Mouse (Mus musculus) kidney, embryonic 14.5 days (tissue): ENCODE results near the gene Gm26661. TPM values are rescaled to one million over a fixed set of nuclear protein-coding genes. Genes with fewer than 3 reads are reported as not detected.

Source experiments
- ATAC-seq: fragments of 200-750 bp; cut with Nextera tagmentation; 2 replicates; pipeline ENCODE4 v1.8.0; 2017; ENCODE audit warnings: moderate number of reproducible peaks, mild to moderate bottlenecking, moderate TSS enrichment, moderate library complexity; ENCODE audit not compliant: low FRiP score, low TSS enrichment
- H3K27ac ChIP-seq: fragments of 300-500 bp; sonication (generic); 2 replicates; pipeline ENCODE4 v1.5.1; 2014; ENCODE audit warnings: low read depth, mild to moderate bottlenecking, low read length, moderate library complexity, mixed read lengths
- H3K27me3 ChIP-seq: fragments of 300-500 bp; sonication (generic); 2 replicates; pipeline ENCODE4 v1.6.1; 2014; ENCODE audit warnings: mild to moderate bottlenecking, low read length; ENCODE audit not compliant: control insufficient read depth, insufficient read depth
- H3K36me3 ChIP-seq: fragments of 300-500 bp; sonication (generic); 2 replicates; pipeline ENCODE4 v1.6.1; 2014; ENCODE audit warnings: low read length, mixed read lengths; ENCODE audit not compliant: control insufficient read depth, insufficient read depth
- H3K4me1 ChIP-seq: fragments of 300-500 bp; sonication (generic); 2 replicates; pipeline ENCODE4 v1.6.1; 2014; ENCODE audit warnings: low read length, mixed read lengths; ENCODE audit not compliant: control insufficient read depth, insufficient read depth
- H3K4me2 ChIP-seq: fragments of 300-500 bp; sonication (generic); replicated peaks from 2 replicates; pipeline ENCODE4 v1.6.1; 2014; ENCODE audit warnings: low read depth, mild to moderate bottlenecking, low read length
- H3K4me3 ChIP-seq: fragments of 300-500 bp; sonication (generic); 2 replicates; pipeline ENCODE4 v1.5.1; 2014; ENCODE audit warnings: mild to moderate bottlenecking, low read length
- H3K9ac ChIP-seq: fragments of 300-500 bp; sonication (generic); 2 replicates; pipeline ENCODE4 v1.6.1; 2014; ENCODE audit warnings: low read depth, mild to moderate bottlenecking, low read length, moderate library complexity
- H3K9me3 ChIP-seq: fragments of 300-500 bp; sonication (generic); 2 replicates; pipeline ENCODE4 v1.6.1; 2016; ENCODE audit warnings: low read length; ENCODE audit not compliant: control insufficient read depth
- WGBS: fragments of 180-500 bp; shearing (Covaris S2); extraction: QIAGEN DNeasy Blood & Tissue Kit; methylation state at CpG from one replicate; pipeline ENCODE4 v1.1.7; 2014; 5-methylcytosine and 5-hydroxymethylcytosine counted together
- polyA plus RNA-seq: library from polyadenylated mRNA; unstranded; fragments of >200 nt; fragmentation: Nextera tagmentation; extraction: Ambion mirVana; gene quantifications from 2 replicates; pipeline ENCODE4 v1.2.1, GENCODE M21; 2014

Gene Gm26661
- polyA plus RNA-seq, 1 experiment from 2014 or later: not detected

DNA sequence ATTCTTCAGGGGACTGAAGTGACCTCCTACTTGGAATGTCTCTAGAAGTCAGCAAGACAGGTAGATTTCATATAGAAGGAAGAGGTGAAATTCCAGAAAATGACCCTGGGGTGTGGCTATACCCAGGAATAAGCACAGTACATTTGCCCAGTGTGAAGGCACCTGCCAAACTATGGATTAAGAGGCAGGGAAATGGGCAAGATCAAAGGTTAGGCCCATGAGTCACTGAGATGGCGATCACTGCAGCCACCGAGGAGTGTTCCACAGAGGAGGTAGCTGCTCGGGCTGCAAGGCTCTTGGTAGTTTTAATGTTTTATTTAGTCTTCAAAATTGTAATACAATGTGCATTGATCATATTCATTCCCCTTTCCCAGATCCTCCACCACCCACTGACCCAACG is 4.6 kb downstream of the Gm26661 start:
- Histone ChIP-seq H3K27ac (no peak overlapping the region), H3K9ac (no peak overlapping the region), H3K4me2 (no peak overlapping the region), H3K9me3 (no peaks in the 10 kb centered on the region), H3K4me3 (no peak overlapping the region), H3K36me3 (no peaks in the 10 kb centered on the region), H3K4me1 (peaks cover 5% of the 10 kb centered on the region; the same call in 1 of the 2 replicates), H3K27me3 (no peaks in the 10 kb centered on the region)
- 87% methylated on average over 4 of the region's 4 CpGs for WGBS
- no peak for ATAC-seq

DNA sequence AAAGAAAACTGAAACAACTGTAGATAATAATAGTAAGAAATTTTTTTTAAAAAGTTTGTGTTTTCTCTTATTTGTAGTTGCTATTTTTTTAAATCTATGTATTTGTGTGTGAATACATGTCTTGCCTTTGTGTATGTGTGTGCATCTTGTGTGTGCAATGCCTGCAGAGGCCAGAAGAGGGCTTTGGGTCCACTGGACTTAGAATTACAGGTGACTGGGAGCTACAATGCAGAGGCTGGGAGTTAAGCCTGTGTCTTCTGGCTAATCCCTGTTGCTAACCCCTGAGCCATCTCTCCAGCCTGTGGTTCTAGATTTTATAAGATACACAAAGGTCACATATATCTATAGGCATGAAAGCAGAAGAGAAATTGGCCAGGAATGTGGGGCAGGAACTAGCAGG is 9.2 kb downstream of the Gm26661 start:
- Histone ChIP-seq H3K4me2 (no peak overlapping the region), H3K9me3 (no peaks in the 10 kb centered on the region), H3K27me3 (no peaks in the 10 kb centered on the region), H3K4me1 (no peaks in the 10 kb centered on the region), H3K4me3 (no peak overlapping the region), H3K27ac (no peak overlapping the region), H3K9ac (no peak overlapping the region), H3K36me3 (no peaks in the 10 kb centered on the region)
- no peak for ATAC-seq

DNA sequence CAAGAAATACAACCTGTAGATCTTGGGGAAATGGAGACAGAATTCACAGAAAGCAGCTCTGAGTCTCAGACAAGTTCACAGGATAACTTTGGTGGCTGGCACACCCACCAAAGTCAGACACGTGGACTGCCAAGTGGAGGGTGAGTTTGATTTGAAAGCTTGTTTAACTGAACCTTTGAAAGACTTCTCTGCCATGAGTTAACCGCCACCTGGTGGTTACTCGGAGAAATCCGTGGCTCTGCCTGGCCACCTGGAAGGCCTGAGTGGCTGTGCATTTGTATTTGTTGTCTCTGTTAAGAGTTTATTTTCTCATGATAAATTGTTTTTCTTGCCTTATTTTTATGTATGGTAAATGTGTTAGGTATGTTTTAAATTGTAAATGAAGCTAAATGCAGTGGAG is 10.4 kb downstream of the Gm26661 start:
- no peak overlapping the region for H3K4me3 ChIP-seq
- H3K4me2 ChIP-seq: no peak overlapping the region
- H3K9me3 ChIP-seq: no peaks in the 10 kb centered on the region
- H3K27me3 ChIP-seq: no peaks in the 10 kb centered on the region
- no peaks in the 10 kb centered on the region for H3K4me1 ChIP-seq
- H3K9ac ChIP-seq: no peak overlapping the region
- 8% methylated on average over 4 of the region's 4 CpGs for WGBS
- no peaks in the 10 kb centered on the region for H3K36me3 ChIP-seq
- H3K27ac ChIP-seq: no peak overlapping the region
- ATAC-seq: no peak

DNA sequence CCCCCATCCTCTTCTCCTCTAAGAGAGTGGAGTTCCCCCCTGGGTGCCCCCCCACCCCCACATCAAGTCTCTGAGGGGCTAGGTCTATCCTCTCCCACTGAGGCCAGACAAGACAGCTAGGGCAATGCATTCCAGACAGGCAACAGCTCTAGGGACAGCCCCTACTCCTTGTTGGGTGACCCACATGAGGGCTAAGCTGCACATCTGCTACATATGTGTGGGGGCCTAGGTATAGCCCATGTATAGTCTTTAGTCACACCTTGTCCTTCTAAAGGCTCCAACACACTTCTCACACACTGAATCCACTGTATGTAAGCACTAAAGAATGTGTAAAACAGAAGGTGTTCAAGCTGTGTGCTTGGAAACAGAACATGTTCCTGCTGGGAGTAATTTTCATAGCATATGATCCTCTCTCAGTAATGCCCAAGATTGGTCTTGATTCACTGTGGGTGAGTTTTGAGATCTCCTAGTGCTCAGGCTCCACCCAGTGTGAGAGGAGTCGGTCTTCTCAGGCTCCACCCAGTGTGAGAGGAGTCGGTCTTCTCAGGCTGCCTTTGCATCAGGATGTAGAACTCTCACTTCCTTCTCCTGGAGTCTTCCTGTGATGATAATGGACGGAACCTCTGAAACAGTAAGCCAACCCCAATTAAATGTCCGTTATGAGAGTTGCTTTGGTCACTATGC is 12.6 kb downstream of the Gm26661 start:
- no peak overlapping the region for H3K27ac ChIP-seq
- H3K36me3 ChIP-seq: no peaks in the 10 kb centered on the region
- no peak overlapping the region for H3K4me2 ChIP-seq
- no peak for ATAC-seq
- no peaks in the 10 kb centered on the region for H3K9me3 ChIP-seq
- H3K27me3 ChIP-seq: no peaks in the 10 kb centered on the region
- no peaks in the 10 kb centered on the region for H3K4me1 ChIP-seq
- no peak overlapping the region for H3K9ac ChIP-seq
- no peak overlapping the region for H3K4me3 ChIP-seq
- 63% methylated on average over 4 of the region's 4 CpGs for WGBS

DNA sequence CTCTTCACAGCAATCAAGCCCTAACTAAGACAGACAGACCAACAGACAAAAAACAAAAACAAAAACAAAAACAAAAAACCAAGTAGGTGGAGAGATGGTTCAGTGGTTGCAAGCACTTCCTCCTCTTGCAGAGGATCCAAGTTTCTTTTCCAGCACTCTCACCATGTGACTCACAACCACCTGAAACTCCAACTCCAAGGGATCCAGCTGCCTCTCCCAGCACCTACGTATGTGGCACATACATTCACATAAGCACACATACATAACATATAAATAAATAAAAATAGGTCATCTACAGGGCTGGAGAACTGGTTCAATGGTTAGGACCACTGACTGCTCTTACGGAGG is 13.1 kb downstream of the Gm26661 start:
- no peak overlapping the region for H3K27ac ChIP-seq
- no peak for ATAC-seq
- no peaks in the 10 kb centered on the region for H3K4me1 ChIP-seq
- no peaks in the 10 kb centered on the region for H3K9me3 ChIP-seq
- H3K36me3 ChIP-seq: no peaks in the 10 kb centered on the region
- 87% methylated on average over 2 of the region's 2 CpGs for WGBS
- no peak overlapping the region for H3K4me2 ChIP-seq
- H3K9ac ChIP-seq: no peak overlapping the region
- H3K27me3 ChIP-seq: no peaks in the 10 kb centered on the region
- H3K4me3 ChIP-seq: no peak overlapping the region

DNA sequence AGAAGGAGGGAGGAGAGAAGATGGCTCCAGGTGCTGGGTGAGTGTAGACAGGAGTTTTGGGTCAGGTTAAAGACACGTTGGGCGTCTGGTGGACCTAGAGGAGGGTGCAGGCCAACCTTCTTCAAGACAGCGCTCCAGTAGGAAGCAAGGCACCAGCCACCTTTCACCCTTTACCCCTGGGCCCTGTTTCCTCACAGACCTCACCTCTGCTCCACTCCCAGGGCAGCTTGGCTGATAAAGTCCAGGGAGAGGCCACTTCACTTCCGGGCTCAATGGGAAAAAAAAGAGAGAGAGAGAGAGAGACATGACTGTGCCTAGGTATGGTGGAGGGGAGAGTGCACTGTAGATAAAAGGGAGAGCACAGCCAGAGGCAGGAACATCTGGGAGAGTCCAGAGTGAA is 16.3 kb downstream of the Gm26661 start:
- no peaks in the 10 kb centered on the region for H3K36me3 ChIP-seq
- WGBS: 81% methylated on average over 4 of the region's 4 CpGs
- no peaks in the 10 kb centered on the region for H3K9me3 ChIP-seq
- H3K27ac ChIP-seq: no peak overlapping the region
- no peak overlapping the region for H3K4me2 ChIP-seq
- ATAC-seq: no peak
- no peaks in the 10 kb centered on the region for H3K27me3 ChIP-seq
- H3K4me1 ChIP-seq: no peaks in the 10 kb centered on the region
- no peak overlapping the region for H3K4me3 ChIP-seq
- no peak overlapping the region for H3K9ac ChIP-seq

DNA sequence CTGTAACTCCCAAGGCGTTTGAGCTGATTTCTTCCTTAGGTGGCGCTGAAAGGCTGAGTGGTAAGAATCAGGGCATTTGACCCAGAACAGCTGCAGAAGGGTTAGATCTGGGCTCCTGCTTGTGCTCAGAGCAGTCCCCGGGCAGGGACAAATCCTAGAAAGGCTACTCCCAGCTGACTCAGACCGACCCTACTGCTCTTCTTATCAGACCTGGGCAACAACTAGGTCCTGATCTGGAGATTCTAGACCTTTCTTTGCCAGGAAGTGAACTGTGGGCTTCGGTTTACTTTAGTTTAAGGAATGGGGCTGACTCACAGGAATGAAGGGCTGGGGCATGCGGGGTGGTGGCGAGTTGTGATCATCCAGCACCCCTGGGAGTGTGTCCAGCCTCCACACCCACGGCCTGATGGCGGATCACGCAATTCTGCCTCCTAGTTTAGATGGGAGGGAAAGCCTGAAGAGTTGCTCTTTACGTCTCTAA is 17.2 kb downstream of the Gm26661 start:
- Histone ChIP-seq H3K36me3 (no peaks in the 10 kb centered on the region), H3K4me2 (no peak overlapping the region), H3K27ac (no peak overlapping the region), H3K4me1 (no peaks in the 10 kb centered on the region), H3K27me3 (no peaks in the 10 kb centered on the region), H3K9me3 (no peaks in the 10 kb centered on the region), H3K4me3 (no peak overlapping the region), H3K9ac (no peak overlapping the region)
- ATAC-seq: 0 out of 2 replicates have a peak, but pooled peaks have one; percentile 17
- 75% methylated on average over 11 of the region's 11 CpGs for WGBS

DNA sequence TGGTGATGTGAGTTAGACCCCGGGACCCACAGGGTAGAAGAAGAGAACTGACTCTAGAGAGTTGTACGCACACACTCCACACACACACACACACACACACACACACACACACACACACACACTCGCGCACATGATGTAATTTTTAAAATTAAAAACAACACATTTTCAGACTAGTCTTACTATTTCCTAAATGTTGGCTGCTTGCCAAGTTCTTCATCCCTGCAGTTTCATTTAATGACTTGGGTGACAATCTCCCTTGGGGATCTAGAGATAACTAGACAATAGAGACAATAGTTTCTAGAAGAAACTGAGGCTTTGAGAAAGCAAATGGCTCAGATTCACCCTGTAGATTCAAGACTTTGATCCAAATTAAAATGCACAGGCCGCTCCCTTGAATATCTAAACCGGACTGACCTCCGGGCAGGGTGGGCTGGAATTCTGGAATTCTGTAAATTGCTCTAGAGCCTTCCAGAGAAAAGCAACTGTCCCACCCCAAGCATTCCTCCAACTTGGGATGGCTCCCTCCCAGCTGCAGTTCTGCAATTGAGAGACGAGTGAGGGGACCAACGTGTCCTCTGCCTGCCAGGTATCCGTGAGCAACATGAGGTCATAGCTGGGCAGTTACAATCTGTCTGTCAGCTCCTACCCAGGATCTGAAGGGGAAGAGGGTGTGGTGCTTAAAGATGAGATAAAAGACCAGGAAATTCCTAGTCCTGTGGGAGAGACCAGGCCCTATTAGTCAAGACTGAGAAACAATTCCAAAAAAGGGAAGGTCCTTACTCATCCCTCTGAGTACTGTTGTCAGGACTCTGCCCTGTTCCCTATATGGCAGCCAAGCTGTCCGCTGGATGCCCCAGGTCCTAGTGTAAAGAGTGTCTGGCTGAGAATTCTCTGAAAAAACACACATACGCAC is 17.9 kb downstream of the Gm26661 start:
- Histone ChIP-seq H3K9me3 (no peaks in the 10 kb centered on the region), H3K4me2 (no peak overlapping the region), H3K27me3 (no peaks in the 10 kb centered on the region), H3K36me3 (no peaks in the 10 kb centered on the region), H3K4me3 (no peak overlapping the region), H3K4me1 (no peaks in the 10 kb centered on the region), H3K9ac (no peak overlapping the region), H3K27ac (no peak overlapping the region)
- WGBS: 82% methylated on average over 12 of the region's 12 CpGs
- ATAC-seq: 0 out of 2 replicates have a peak, but pooled peaks have one; percentile 25
